Mouse (Mus musculus): ENCODE measurements around the gene H2-Ob. TPM values are rescaled to one million over a fixed set of nuclear protein-coding genes. Genes with fewer than 3 reads are reported as not detected.

H2-Ob gene
- polyA plus RNA-seq, 1 experiment from 2014 or later = not detected

DNA sequence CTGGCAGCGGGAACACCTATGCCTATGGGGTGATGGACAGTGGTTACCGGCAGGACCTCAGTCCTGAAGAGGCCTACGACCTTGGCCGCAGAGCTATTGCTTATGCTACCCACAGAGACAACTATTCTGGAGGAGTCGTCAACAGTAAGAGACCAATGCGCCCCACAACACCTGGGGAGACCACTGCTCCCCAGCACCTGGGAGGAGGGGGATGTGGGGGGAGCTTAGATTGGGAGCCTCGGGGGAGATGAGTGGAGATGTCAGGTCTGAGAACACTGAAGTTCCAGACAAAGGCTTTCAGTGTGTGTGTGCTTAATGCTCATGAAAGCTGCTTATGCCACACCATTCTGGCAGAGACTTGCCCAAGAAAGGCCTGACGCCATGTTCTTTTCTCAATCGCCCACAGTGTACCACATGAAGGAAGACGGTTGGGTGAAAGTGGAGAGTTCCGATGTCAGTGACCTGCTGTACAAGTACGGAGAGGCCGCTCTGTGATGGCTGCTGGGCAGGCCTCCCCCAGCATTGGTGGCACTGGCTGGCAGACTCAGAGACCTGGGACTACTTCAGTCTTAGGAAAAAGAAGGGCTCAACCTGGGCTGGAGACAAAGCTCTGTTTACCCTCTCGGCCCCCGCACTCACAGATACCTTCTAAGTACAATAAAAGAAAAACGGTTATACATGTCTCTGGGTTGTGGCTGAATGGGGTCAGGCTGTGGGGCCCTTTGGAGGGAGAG, 37.8 kb upstream of the H2-Ob start:
- no peak overlapping the region for H3K4me2 ChIP-seq (replicated peaks)
- no peak overlapping the region for H3K4me3 ChIP-seq
- peaks cover 24% of the 10 kb centered on the region for H3K4me1 ChIP-seq
- WGBS = 90% methylated on average over 16 of the region's 16 CpGs
- no peak overlapping the region for H3K9ac ChIP-seq (replicated peaks)
- H3K27ac ChIP-seq (replicated peaks) = no peak overlapping the region
- H3K27me3 ChIP-seq = peaks cover 90% of the 10 kb centered on the region
- no peak for ATAC-seq (ENCODE audit: low FRiP score, low read depth)
- no peaks in the 10 kb centered on the region for H3K36me3 ChIP-seq
- no peaks in the 10 kb centered on the region for H3K9me3 ChIP-seq

DNA sequence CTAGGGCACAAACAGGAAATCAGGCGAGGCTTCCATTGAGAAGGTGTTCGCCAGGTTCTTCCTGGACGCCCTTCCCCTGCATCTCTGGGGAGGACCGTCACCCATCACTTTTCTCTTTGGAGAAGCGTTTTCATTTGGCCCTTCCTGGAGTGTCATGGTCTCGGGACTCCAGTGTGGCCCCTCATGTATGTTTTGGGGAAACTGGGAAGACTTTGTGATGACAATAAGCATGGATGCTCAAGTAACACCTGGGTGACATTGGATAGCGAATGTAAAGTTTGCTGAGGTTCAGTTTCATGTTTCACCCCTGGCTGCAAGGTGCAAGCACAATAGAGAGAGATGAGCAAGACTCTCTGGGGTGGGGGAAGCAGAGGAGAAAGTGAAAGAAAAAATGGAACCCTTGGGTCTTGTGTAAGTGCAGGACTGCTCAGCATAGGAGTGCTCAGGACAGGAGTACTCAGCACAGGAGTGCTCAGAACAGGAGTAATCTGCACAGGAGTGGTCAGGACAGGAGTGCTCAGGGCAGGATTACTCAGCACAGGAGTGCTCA, 37.1 kb upstream of the H2-Ob start:
- no peak overlapping the region for H3K27ac ChIP-seq (replicated peaks)
- WGBS = 72% methylated on average over 7 of the region's 7 CpGs
- H3K4me2 ChIP-seq (replicated peaks) = no peak overlapping the region
- peaks cover 24% of the 10 kb centered on the region for H3K4me1 ChIP-seq
- no peak overlapping the region for H3K4me3 ChIP-seq
- H3K9ac ChIP-seq (replicated peaks) = no peak overlapping the region
- H3K9me3 ChIP-seq = no peaks in the 10 kb centered on the region
- no peak for ATAC-seq (ENCODE audit: low FRiP score, low read depth)
- no peaks in the 10 kb centered on the region for H3K36me3 ChIP-seq
- peaks cover 90% of the 10 kb centered on the region for H3K27me3 ChIP-seq

DNA sequence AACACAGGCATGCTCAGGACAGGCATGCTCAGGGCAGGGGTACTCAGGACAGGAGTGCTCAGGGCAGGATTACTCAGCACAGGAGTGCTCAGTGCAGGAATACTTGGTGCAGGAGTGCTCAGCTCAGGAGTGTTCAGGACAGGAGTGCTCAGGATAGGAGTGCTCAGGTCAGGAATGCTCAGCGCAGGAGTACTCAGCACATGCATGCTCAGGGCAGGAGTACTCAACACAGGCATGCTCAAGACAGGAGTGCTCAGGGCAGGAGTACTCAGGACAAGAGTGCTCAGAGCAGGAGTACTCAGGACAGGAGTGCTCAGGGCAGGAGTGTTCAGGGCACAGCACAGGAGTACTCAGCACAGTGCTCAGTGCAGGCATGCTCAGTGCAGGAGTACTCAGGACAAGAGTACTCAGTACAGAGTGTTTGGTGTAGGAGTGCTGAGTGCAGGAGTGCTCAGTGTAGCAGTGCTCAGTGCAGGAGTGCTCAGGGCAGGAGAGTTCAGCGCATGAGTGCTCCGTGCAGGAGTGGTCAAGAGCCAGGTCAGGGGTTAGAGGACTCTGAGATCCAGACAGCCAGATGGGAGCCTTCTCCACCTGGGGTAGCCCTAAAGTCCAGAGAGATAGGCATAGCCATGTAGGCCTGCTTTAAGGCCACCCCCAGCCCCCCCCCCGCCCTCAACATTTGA, 35.8 kb upstream of the H2-Ob start:
- H3K4me3 ChIP-seq = no peak overlapping the region
- no peak overlapping the region for H3K4me2 ChIP-seq (replicated peaks)
- no peaks in the 10 kb centered on the region for H3K9me3 ChIP-seq
- H3K36me3 ChIP-seq = no peaks in the 10 kb centered on the region
- H3K9ac ChIP-seq (replicated peaks) = no peak overlapping the region
- peaks cover 87% of the 10 kb centered on the region for H3K27me3 ChIP-seq
- 76% methylated on average over 4 of the region's 4 CpGs for WGBS
- peaks cover 13% of the 10 kb centered on the region for H3K4me1 ChIP-seq
- no peak for ATAC-seq (ENCODE audit: low FRiP score, low read depth)
- no peak overlapping the region for H3K27ac ChIP-seq (replicated peaks)

DNA sequence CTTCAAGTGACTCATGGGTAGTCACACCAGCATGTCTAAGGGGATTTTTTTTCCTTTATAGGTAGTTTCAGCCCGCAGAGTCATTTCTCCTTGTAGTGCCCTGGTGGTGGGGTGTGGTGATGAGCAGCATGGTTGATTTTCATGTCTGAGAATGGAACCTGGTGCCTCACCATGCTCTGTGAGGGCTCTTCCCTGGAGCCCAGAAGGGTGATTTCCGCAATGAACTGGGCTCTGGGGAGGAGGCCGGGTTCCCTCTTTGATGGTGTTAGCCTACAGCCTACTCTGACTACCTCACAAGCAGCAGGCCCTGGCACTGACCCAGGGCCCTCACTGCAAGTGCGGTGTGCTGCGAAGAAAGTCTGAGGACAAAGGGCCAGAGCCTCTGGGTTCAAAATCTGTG, 35.3 kb upstream of the H2-Ob start, which contains the start of gene Tap2:
TSS of gene Tap2 (plus strand) at position 84 of the 400 bp plus-strand sequence.
- ATAC-seq (ENCODE audit: low FRiP score, low read depth) = no peak
- peaks cover 83% of the 10 kb centered on the region for H3K27me3 ChIP-seq
- WGBS = 62% methylated on average over 5 of the region's 5 CpGs

DNA sequence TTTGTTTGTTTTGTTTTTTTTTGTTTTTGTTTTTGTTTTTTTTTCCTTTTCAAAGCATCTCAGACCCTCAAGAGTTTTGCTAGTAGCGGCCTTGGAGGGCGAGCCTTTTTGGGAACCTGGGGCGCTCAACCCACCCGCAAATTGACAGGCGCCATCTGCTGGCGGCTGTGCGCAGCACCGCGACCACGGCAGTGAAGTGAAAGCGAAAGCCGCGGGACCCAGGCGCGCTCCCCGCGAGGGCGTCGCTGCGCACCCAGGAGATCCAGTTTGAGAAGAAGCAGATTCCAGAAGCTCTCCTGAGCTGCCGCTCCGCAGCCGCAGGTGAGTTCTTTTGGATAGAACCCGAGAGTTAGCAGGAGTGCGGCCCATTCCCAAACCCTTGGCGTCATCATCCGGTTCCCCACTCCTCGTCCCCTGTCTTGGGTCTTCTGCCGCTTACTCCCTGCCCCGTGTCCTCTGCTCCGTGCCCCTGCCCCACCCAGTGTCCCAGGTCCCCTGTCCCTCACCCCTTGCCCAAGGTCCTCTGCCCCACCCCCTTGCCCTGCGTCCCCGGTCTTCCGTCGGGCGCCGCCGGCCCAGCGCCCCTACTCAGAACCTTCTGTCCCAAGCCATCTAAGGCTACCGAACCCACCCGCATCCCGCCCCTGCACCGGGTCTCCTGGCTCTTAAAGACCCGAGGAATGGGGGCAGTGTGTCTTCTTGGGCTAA, 34.2 kb upstream of the H2-Ob start:
- WGBS = under 1% methylated on average over 44 of the region's 44 CpGs
- ATAC-seq (ENCODE audit: low FRiP score, low read depth) = no peak
- H3K9ac ChIP-seq (replicated peaks) = peak overlapping the region; percentile 61
- peak overlapping the region; percentile 86 for H3K4me2 ChIP-seq (replicated peaks)
- H3K36me3 ChIP-seq = no peaks in the 10 kb centered on the region
- peaks cover 80% of the 10 kb centered on the region for H3K27me3 ChIP-seq
- H3K4me1 ChIP-seq = peaks cover 10% of the 10 kb centered on the region
- no peaks in the 10 kb centered on the region for H3K9me3 ChIP-seq
- peak overlapping the region; percentile 56 for H3K4me3 ChIP-seq
- H3K27ac ChIP-seq (replicated peaks) = no peak overlapping the region

More for the DNA sequence above, 35.3 kb upstream of the H2-Ob start, which contains the start of gene Tap2:
- H3K9ac ChIP-seq (replicated peaks) = peak within 1 kb of the TSS; percentile 61
- no peaks in the 10 kb centered on the region for H3K9me3 ChIP-seq
- H3K4me1 ChIP-seq = peaks cover 10% of the 10 kb centered on the region
- H3K27ac ChIP-seq (replicated peaks) = no peak within 1 kb of the TSS
- H3K36me3 ChIP-seq = no peaks in the 10 kb centered on the region
- peak within 1 kb of the TSS; percentile 56 for H3K4me3 ChIP-seq
- peak within 1 kb of the TSS; percentile 86 for H3K4me2 ChIP-seq (replicated peaks)

DNA sequence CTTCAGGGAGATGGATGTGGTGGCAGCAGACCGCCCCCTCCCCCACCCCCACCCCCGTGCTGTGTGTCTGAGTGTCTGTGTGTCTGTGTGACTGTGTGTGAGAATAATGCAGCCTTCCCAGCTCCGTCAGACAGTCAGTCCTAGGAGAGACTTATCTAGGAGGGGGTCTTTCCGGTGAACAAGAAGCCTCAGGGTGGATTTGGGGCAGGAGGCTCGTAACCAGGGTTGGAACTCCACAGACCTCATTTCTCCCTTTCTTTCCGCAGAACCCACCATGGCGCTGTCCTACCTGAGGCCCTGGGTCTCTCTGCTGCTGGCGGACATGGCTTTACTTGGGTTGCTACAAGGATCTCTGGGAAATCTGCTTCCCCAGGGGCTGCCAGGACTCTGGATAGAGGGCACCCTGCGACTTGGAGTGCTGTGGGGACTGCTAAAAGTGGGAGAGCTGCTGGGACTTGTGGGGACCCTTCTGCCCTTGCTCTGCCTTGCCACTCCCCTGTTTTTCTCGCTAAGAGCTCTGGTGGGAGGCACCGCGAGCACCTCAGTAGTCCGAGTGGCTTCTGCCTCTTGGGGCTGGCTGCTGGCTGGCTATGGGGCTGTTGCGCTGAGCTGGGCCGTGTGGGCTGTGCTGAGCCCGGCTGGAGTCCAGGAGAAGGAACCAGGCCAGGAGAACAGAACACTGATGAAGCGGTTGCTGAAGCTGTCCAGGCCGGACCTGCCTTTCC, 33.5 kb upstream of the H2-Ob start:
- 13% methylated on average over 18 of the region's 18 CpGs for whole genome bisulfite sequencing
- H3K4me2 ChIP-seq (replicated peaks) = peak overlapping the region; percentile 86
- ATAC-seq (ENCODE audit: low FRiP score, low read depth) = no peak

DNA sequence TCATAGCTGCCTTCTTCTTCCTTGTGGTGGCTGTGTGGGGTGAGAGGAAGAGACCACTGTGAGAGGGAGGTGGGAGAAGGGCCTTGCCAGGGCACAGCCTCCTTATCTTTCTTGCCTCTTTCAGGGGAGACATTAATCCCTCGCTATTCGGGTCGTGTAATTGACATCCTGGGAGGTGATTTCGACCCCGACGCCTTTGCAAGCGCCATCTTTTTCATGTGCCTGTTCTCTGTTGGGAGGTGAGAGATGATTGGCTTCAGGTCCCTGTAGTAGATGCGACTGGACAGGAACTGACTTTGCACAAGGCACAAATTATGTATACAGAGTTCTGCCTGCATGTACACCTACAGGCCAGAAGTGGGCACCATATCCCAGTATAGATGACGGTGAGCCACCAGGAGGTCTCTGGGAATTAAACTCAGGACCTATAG, 32.9 kb upstream of the H2-Ob start:
- 13% methylated on average over 9 of the region's 9 CpGs for WGBS
- Histone ChIP-seq H3K4me2 (replicated peaks) (no peak overlapping the region), H3K4me1 (peaks cover 10% of the 10 kb centered on the region), H3K27ac (replicated peaks) (no peak overlapping the region), H3K36me3 (no peaks in the 10 kb centered on the region), H3K4me3 (0 out of 2 replicates have a peak overlapping the region, but pooled peaks have one; percentile 56), H3K9me3 (0 out of 2 replicates have a peak, but pooled peaks cover 2% of the 10 kb centered on the region), H3K27me3 (peaks cover 79% of the 10 kb centered on the region), H3K9ac (replicated peaks) (no peak overlapping the region)
- ATAC-seq (ENCODE audit: low FRiP score, low read depth) = no peak

More for the DNA sequence above, 33.5 kb upstream of the H2-Ob start:
- Histone ChIP-seq H3K9me3 (0 out of 2 replicates have a peak, but pooled peaks cover 2% of the 10 kb centered on the region), H3K27me3 (peaks cover 79% of the 10 kb centered on the region), H3K4me1 (peaks cover 10% of the 10 kb centered on the region), H3K4me3 (peak overlapping the region; percentile 56), H3K27ac (replicated peaks) (no peak overlapping the region), H3K36me3 (no peaks in the 10 kb centered on the region), H3K9ac (replicated peaks) (peak overlapping the region; percentile 61)

DNA sequence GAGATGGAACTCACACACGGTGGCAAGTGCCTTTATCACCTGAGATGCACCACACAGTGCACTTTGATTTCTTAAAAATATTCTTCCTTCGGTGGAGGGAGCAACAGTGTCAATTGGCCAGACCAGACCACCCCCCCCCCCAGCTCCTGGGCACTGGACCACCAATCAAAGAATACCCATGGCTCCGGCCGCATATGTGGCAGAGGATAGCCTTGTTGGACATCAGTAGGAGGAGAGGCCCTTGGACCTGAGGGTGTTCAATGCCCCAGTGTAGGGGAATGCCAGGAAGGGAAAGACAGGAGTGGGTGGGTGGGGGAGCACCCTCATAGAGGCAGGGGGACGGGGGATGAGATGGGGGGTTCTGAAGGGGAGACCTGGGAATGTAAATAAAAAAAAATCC, 32.0 kb upstream of the H2-Ob start:
- H3K27me3 ChIP-seq = peaks cover 79% of the 10 kb centered on the region
- WGBS = 85% methylated on average over 5 of the region's 5 CpGs

DNA sequence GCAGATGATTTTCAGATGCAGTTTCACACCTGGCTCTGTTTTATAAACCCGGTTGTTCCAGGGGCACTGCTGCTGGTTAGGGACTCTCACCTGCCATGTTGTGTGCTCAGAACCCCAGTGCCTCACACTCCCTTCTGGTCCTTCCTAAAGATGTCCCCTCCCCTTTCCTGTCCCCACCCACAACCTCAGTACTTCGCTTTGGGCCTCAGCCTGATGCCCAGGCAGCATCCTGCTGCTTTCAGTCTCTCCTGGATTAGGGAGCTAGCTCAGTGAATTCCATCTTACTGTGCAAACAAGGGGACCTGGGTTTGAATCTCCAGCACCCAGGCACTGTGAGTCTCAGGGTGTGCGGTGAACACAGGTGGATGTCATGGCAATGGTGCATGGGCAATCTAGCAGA, 31.2 kb upstream of the H2-Ob start:
- H3K27me3 ChIP-seq = peaks cover 84% of the 10 kb centered on the region

More for the DNA sequence above, 32.0 kb upstream of the H2-Ob start:
- no peak for ATAC-seq (ENCODE audit: low FRiP score, low read depth)
- Histone ChIP-seq H3K9me3 (0 out of 2 replicates have a peak, but pooled peaks cover 2% of the 10 kb centered on the region), H3K36me3 (no peaks in the 10 kb centered on the region), H3K27ac (replicated peaks) (no peak overlapping the region), H3K4me2 (replicated peaks) (no peak overlapping the region), H3K9ac (replicated peaks) (no peak overlapping the region), H3K4me3 (no peak overlapping the region), H3K4me1 (peaks cover 10% of the 10 kb centered on the region)

DNA sequence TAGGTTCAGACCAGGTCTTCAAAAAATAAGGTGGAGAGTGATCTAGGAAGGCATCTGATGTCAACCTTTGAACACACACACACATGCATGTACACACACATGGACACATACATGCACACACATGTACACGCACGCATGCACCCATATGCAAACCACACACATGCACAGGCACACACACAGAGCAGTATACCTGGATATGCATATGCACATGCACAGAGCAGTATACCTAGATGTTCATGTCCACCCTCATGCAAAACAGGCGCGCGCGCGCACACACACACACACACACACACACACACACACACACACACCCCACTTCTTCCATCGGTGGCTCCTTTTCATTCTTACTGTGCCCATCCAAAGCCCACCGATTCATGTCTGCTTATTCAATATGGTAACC, 30.8 kb upstream of the H2-Ob start:
- no peaks in the 10 kb centered on the region for H3K36me3 ChIP-seq
- no peak overlapping the region for H3K9ac ChIP-seq (replicated peaks)
- ATAC-seq (ENCODE audit: low FRiP score, low read depth) = no peak
- H3K4me3 ChIP-seq = no peak overlapping the region
- H3K4me2 ChIP-seq (replicated peaks) = no peak overlapping the region
- H3K27ac ChIP-seq (replicated peaks) = no peak overlapping the region
- peaks cover 84% of the 10 kb centered on the region for H3K27me3 ChIP-seq
- H3K4me1 ChIP-seq = peaks cover 10% of the 10 kb centered on the region
- H3K9me3 ChIP-seq = 0 out of 2 replicates have a peak, but pooled peaks cover 2% of the 10 kb centered on the region
- 96% methylated on average over 9 of the region's 9 CpGs for WGBS

More for the DNA sequence above, 31.2 kb upstream of the H2-Ob start:
- H3K4me2 ChIP-seq (replicated peaks) = no peak overlapping the region
- H3K36me3 ChIP-seq = no peaks in the 10 kb centered on the region
- no peak overlapping the region for H3K27ac ChIP-seq (replicated peaks)
- H3K4me3 ChIP-seq = no peak overlapping the region
- peaks cover 10% of the 10 kb centered on the region for H3K4me1 ChIP-seq
- H3K9me3 ChIP-seq = 0 out of 2 replicates have a peak, but pooled peaks cover 2% of the 10 kb centered on the region
- no peak for ATAC-seq (ENCODE audit: low FRiP score, low read depth)
- WGBS = 76% methylated on average over 3 of the region's 3 CpGs
- no peak overlapping the region for H3K9ac ChIP-seq (replicated peaks)

DNA sequence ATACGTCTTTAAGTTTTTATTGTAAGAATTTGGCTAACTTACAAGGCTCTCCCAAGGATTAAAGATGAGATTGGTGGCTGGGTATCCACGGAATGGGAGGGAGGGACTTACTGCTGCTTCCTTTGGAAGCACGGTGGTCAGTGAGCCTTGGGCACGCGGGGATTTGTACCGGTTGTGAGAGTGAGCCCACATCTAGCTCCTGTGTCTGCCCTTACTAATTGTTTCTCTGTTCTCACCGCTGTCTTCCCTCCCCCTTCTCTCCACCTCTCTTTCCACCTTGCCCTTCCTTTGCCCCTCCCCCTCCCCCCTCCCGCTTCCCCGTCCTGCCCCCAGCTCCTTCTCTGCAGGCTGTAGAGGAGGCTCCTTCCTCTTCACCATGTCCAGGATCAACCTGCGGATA, 30.3 kb upstream of the H2-Ob start:
- Histone ChIP-seq H3K27ac (replicated peaks) (no peak overlapping the region), H3K9ac (replicated peaks) (no peak overlapping the region), H3K27me3 (peaks cover 83% of the 10 kb centered on the region), H3K36me3 (no peaks in the 10 kb centered on the region), H3K9me3 (0 out of 2 replicates have a peak, but pooled peaks cover 2% of the 10 kb centered on the region), H3K4me3 (no peak overlapping the region), H3K4me2 (replicated peaks) (no peak overlapping the region), H3K4me1 (peaks cover 10% of the 10 kb centered on the region)
- 30% methylated on average over 10 of the region's 10 CpGs for WGBS
- no peak for ATAC-seq (ENCODE audit: low FRiP score, low read depth)
